Mouse (Mus musculus) ES-E14 (cell line): ENCODE data around the gene Nup43.

Experiments
- CHD2 ChIP-seq: IDR thresholded peaks from 2 replicates; pipeline ENCODE4 v1.6.1; 2014; ENCODE audit warnings: mild to moderate bottlenecking, low read depth, low read length, inconsistent platforms
- MAFK ChIP-seq: IDR thresholded peaks from 2 replicates; pipeline ENCODE4 v1.6.1; 2014; ENCODE audit warnings: mild to moderate bottlenecking, low read depth, low read length, inconsistent platforms; ENCODE audit not compliant: insufficient read depth
- ZC3H11A ChIP-seq: IDR thresholded peaks from 2 replicates; pipeline ENCODE4 v1.6.1; 2012; ENCODE audit warnings: low read depth, mild to moderate bottlenecking, inconsistent platforms, low read length, borderline replicate concordance

- TF ChIP-seq ZC3H11A (no peak), MAFK (no peak), CHD2 (no peak)
These were observed 32.8 kb downstream of the Nup43 start for GRCm38 (mm10) chr10:7700120-7700519.
